Mouse (Mus musculus) heart, embryonic 15.5 days (tissue): ENCODE measurements around the gene Dlg2. TPM values are rescaled to one million over a fixed set of nuclear protein-coding genes. Genes with fewer than 3 reads are reported as not detected.
A peak's percentile ranks its signal among the peaks of the same experiment; 100 is the strongest.

Experiments
- ATAC-seq: fragments of 200-750 bp; cut with Nextera tagmentation; replicated peaks from 2 replicates; pipeline ENCODE4 v1.8.0; 2017; ENCODE audit warnings: low read depth, moderate TSS enrichment; ENCODE audit not compliant: insufficient number of reproducible peaks, insufficient read depth, low FRiP score
- H3K27ac ChIP-seq: fragments of 300-500 bp; sonication (generic); 2 replicates; pipeline ENCODE4 v1.5.1; 2015; ENCODE audit warnings: mild to moderate bottlenecking, inconsistent platforms
- H3K27me3 ChIP-seq: fragments of 300-500 bp; sonication (generic); 2 replicates; pipeline ENCODE4 v1.6.1; 2015; ENCODE audit warnings: inconsistent platforms
- H3K36me3 ChIP-seq: fragments of 300-500 bp; sonication (generic); 2 replicates; pipeline ENCODE4 v1.6.1; 2015; ENCODE audit warnings: mild to moderate bottlenecking, inconsistent platforms
- H3K4me1 ChIP-seq: fragments of 300-500 bp; sonication (generic); replicated peaks from 2 replicates; pipeline ENCODE4 v1.6.1; 2015; ENCODE audit warnings: inconsistent platforms
- H3K4me2 ChIP-seq: fragments of 300-500 bp; sonication (generic); 2 replicates; pipeline ENCODE4 v1.6.1; 2015; ENCODE audit warnings: inconsistent platforms, mild to moderate bottlenecking, moderate library complexity
- H3K4me3 ChIP-seq: fragments of 300-500 bp; sonication (generic); 2 replicates; pipeline ENCODE4 v1.5.1; 2015; ENCODE audit warnings: mild to moderate bottlenecking, inconsistent platforms
- H3K9ac ChIP-seq: fragments of 300-500 bp; sonication (generic); 2 replicates; pipeline ENCODE4 v1.6.1; 2015; ENCODE audit warnings: mild to moderate bottlenecking, inconsistent platforms
- H3K9me3 ChIP-seq: fragments of 300-500 bp; sonication (generic); replicated peaks from 2 replicates; pipeline ENCODE4 v1.6.1; 2016; ENCODE audit warnings: inconsistent platforms
- WGBS: fragments of 180-500 bp; shearing (Covaris S2); methylation state at CpG from one replicate; pipeline ENCODE4 v1.1.7; 2015; ENCODE audit warnings: mixed read lengths; 5-methylcytosine and 5-hydroxymethylcytosine counted together
- polyA plus RNA-seq: library from polyadenylated mRNA; unstranded; fragments of >200 nt; fragmentation: Nextera tagmentation; extraction: Ambion mirVana; gene quantifications from 2 replicates; pipeline ENCODE4 v1.2.1, GENCODE M21; 2015

Gene Dlg2
- polyA plus RNA-seq, 1 experiment from 2014 or later: 6.3 TPM

DNA sequence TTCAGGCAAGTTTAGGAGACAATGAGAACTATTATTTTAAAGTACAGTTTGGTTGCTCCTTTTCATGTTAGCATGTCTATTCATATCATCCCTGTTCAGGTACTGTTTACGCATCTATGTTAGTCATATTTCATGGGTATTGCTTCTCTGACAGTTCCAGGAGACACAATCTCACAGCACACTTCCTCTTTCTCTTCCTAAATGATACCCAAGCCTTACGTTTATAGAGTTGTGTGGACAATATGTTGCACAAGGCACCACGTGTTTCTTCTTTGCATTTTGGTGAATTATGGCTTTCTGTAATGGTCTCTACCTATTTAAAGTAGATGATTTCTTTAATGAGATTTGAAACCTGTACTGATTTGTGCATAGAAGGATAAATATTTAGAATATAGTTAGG is 990.6 kb downstream of the Dlg2 start:
- Histone ChIP-seq H3K4me1 (no peaks in the 10 kb centered on the region), H3K4me3 (no peak overlapping the region), H3K9ac (no peak overlapping the region), H3K27ac (no peak overlapping the region), H3K9me3 (no peaks in the 10 kb centered on the region), H3K27me3 (no peaks in the 10 kb centered on the region), H3K4me2 (no peak overlapping the region), H3K36me3 (no peaks in the 10 kb centered on the region)
- no peak for ATAC-seq
- WGBS: 61% methylated on average over 3 of the region's 3 CpGs

DNA sequence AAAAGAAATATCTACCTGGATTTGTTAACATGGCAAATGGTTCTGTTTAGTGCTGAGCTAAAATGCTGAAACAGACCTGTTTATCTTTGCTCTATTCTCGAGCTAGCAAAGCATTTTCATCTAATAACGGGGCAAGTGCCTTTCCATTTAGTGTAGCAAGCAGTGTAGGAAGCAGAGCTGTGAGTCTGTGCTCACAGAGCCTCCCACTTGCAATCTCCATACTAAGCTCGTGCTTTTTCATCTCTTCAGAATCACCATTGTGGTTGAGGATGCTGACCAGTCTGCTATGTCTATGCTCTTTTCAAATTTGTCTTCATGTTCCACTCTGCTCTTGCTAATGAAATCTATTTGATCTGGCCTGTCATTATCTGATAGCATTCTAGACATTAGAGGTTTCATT is 1002.7 kb downstream of the Dlg2 start:
- ATAC-seq: no peak
- no peaks in the 10 kb centered on the region for H3K9me3 ChIP-seq
- H3K4me1 ChIP-seq: no peaks in the 10 kb centered on the region
- H3K36me3 ChIP-seq: no peaks in the 10 kb centered on the region
- H3K27me3 ChIP-seq: no peaks in the 10 kb centered on the region
- no peak overlapping the region for H3K27ac ChIP-seq
- no peak overlapping the region for H3K9ac ChIP-seq
- WGBS: 43% methylated on average over 3 of the region's 3 CpGs
- no peak overlapping the region for H3K4me2 ChIP-seq
- H3K4me3 ChIP-seq: no peak overlapping the region

DNA sequence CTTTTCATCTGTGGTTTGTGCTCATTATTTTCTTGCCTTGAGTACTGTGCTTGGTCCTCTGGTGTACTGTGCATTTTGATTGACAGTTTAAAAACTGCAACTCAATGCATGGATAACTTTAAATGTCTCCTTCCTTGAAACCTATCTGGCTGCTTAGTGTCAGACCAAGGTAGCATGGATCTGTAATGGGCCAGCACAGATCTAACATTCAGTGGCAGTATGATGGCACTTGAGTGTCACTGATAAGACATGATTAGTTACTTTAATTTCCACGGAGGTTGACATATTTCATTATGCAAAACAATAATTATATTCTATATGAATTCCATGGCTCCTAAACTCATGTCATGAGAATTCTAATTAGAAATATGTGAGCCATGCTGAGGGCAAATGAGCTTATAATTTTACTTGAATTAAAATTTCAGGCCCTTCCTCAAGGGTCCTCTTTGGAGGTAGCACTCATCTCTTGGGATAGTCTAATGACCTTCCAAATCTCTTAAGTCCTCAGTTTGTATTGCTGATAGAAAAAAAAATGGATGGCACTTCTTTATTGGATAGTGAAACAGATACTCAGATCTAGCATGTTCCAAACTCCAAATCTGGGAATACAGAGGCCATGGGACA is 1005.2 kb downstream of the Dlg2 start:
- H3K9me3 ChIP-seq: no peaks in the 10 kb centered on the region
- H3K9ac ChIP-seq: no peak overlapping the region
- ATAC-seq: no peak
- H3K4me2 ChIP-seq: no peak overlapping the region
- H3K27ac ChIP-seq: no peak overlapping the region
- 63% methylated on average over 1 of the region's 1 CpGs for WGBS
- H3K36me3 ChIP-seq: no peaks in the 10 kb centered on the region
- no peaks in the 10 kb centered on the region for H3K4me1 ChIP-seq
- no peaks in the 10 kb centered on the region for H3K27me3 ChIP-seq
- H3K4me3 ChIP-seq: no peak overlapping the region

DNA sequence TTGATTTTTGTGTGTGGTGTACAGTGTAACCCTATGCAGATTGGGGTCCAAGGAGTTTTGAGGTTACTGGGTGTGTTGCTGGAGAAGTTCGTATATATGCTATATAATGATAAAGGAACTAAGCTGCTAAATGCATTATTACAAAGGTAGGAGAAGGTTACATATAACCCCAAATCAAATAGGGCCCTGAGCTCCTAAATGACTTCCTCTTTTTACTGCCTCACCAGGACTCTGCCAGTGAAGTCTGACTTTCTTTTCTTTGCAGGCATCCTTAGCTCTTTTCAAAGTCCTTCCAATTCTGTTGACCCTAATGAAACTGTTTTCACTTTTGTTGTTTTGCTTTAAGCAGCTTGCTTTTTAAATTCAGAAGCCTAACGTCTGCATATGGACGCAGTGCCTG is 1016.8 kb downstream of the Dlg2 start:
- H3K9ac ChIP-seq: no peak overlapping the region
- H3K4me2 ChIP-seq: no peak overlapping the region
- H3K4me1 ChIP-seq: no peaks in the 10 kb centered on the region
- H3K27me3 ChIP-seq: no peaks in the 10 kb centered on the region
- no peak for ATAC-seq
- H3K4me3 ChIP-seq: no peak overlapping the region
- H3K27ac ChIP-seq: no peak overlapping the region
- WGBS: 74% methylated on average over 3 of the region's 3 CpGs
- H3K9me3 ChIP-seq: no peaks in the 10 kb centered on the region
- no peaks in the 10 kb centered on the region for H3K36me3 ChIP-seq

DNA sequence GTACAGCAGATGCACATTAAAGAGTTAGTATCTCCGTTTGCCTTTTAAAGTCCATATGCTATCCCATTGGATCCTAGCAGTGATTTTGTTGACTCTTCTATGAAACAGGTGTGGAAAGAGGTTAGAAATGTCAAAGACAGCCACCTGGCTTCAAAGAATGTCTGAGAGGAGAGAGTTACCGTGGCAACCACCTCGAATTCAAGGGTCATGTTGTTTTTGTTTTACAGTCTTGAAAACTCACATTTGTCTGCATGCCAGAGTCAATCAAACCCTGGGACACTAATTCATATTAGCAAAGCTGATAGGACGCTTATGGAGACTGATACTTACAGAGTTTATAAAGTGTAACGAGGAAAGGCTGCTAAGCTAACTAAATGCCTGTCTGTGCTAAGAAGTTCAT is 1019.1 kb downstream of the Dlg2 start:
- Histone ChIP-seq H3K4me3 (no peak overlapping the region), H3K27ac (no peak overlapping the region), H3K4me2 (no peak overlapping the region), H3K9me3 (no peaks in the 10 kb centered on the region), H3K4me1 (no peaks in the 10 kb centered on the region), H3K36me3 (no peaks in the 10 kb centered on the region), H3K9ac (no peak overlapping the region), H3K27me3 (no peaks in the 10 kb centered on the region)
- ATAC-seq: no peak
- 62% methylated on average over 5 of the region's 5 CpGs for WGBS

DNA sequence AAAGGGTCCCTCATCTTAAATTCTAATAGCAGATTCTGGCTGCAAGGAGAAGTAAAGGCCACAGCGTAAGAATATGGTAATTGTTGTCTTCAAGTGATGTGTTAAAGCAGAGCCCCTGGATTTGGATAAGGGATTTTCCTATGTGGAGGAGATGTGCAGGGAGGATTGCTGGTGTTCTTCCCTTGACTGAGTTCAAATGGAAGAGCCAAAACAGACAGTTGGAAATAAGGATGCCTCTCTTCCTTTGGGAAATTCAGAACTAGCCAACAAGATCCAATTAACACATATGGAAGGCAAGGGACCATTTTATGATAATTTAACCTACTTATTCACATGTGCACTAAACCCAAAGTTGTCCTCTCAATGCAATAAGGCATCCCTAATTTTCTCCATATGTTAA is 1034.6 kb downstream of the Dlg2 start:
- Histone ChIP-seq H3K4me2 (no peak overlapping the region), H3K4me3 (no peak overlapping the region), H3K9ac (no peak overlapping the region), H3K4me1 (no peaks in the 10 kb centered on the region), H3K9me3 (no peaks in the 10 kb centered on the region), H3K27me3 (no peaks in the 10 kb centered on the region), H3K27ac (no peak overlapping the region), H3K36me3 (no peaks in the 10 kb centered on the region)
- no peak for ATAC-seq
- 77% methylated on average over 1 of the region's 1 CpGs for WGBS

DNA sequence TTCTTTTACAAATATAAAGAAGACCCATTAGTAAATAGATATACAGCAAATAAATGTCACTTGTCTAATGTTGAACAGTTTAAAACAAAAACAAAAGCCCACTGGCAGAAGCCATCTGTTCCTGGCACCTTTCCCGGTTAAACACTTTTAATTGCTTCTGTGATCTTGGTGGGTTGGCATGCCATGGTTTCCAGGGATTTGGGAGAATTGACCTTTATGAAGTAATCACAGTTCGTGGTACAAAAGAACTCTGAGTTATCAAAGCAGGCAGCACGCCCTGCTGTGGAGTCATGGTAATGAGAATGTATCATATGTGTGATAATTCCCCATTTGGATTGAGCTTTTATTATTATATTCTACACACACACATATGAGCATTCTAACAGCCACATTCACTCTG is 1038.0 kb downstream of the Dlg2 start:
- Histone ChIP-seq H3K9ac (no peak overlapping the region), H3K4me3 (no peak overlapping the region), H3K36me3 (no peaks in the 10 kb centered on the region), H3K9me3 (no peaks in the 10 kb centered on the region), H3K4me1 (no peaks in the 10 kb centered on the region), H3K27ac (no peak overlapping the region), H3K4me2 (no peak overlapping the region), H3K27me3 (no peaks in the 10 kb centered on the region)
- WGBS: 64% methylated on average over 3 of the region's 3 CpGs
- no peak for ATAC-seq

DNA sequence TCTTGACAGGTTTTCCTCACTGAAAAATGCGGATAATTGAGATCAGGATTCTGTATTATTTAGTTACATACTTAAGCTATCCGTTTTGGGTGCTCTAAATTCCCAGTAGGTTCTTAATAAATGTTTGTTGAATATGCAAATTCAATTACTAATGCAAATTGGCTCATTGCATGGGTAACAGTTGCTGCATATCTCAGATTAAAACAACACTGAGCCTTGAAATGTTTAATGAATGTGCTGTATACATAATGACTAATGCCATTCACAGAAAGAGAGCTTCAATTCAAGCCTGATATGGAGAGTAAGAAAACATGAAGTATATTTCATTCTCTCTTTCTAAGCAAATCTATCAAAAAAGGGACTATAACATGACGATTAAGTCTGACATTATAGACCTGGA is 1039.8 kb downstream of the Dlg2 start:
- no peaks in the 10 kb centered on the region for H3K36me3 ChIP-seq
- no peak overlapping the region for H3K27ac ChIP-seq
- H3K9ac ChIP-seq: no peak overlapping the region
- no peaks in the 10 kb centered on the region for H3K27me3 ChIP-seq
- H3K4me2 ChIP-seq: no peak overlapping the region
- no peak overlapping the region for H3K4me3 ChIP-seq
- H3K4me1 ChIP-seq: no peaks in the 10 kb centered on the region
- no peaks in the 10 kb centered on the region for H3K9me3 ChIP-seq
- no peak for ATAC-seq
- WGBS: 65% methylated on average over 3 of the region's 3 CpGs

DNA sequence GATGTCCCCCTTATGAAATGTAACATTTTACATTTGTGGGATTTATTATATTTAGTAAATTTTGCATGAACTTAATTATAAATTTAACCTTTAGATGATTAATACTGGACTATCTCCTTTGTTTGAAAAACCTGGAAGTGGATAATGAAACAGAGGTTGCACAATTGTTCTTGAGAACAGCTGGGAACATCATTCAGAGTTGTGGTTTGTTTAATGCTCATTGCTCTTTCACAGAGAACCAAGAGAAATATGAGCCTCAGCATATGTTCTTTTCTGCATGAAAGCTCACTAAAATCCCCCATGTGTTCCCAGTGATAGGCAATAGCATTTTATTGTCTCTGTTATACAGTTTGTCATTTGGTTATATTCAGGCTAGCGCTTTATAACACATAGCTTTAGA is 1049.4 kb downstream of the Dlg2 start:
- H3K4me3 ChIP-seq: no peak overlapping the region
- H3K9me3 ChIP-seq: no peaks in the 10 kb centered on the region
- no peak overlapping the region for H3K27ac ChIP-seq
- H3K4me1 ChIP-seq: no peaks in the 10 kb centered on the region
- no peak overlapping the region for H3K9ac ChIP-seq
- no peak overlapping the region for H3K4me2 ChIP-seq
- ATAC-seq: no peak
- WGBS: 88% methylated on average over 1 of the region's 1 CpGs
- H3K36me3 ChIP-seq: no peaks in the 10 kb centered on the region
- H3K27me3 ChIP-seq: no peaks in the 10 kb centered on the region

DNA sequence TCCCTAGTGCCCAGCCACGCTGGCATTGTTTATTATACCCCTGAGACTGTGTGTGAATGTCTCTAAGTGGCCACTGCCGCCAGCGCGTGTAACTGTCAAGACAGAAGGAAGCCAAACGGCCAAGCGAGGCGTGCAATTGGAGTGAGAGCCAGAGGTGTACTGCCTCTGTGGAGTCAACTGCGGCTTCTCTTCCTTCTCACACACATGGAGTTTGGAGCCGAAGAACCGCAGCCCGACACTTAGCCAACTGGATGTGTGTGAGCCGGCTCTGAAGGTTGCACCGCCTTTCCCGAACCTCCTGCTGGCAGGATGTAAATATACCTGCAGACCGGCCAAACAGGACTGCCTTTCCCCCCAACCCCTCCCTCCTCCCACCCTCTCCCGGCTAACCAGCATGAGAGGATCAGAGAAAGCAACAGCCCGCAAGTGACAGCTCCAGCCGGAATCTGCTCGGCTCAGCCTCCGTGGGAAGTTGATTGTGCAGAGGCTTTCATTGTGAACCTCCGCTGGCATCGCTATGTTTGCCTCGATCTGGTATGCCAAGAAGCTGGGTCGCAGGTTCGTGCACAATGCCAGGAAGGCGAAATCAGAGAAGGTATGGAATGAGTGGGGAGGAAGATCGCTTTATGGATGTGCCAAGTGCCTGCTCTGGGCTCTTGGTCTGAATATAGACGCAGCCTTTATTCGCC is 1066.3 kb downstream of the Dlg2 start:
- 2% methylated on average over 29 of the region's 29 CpGs for WGBS
- no peaks in the 10 kb centered on the region for H3K27me3 ChIP-seq
- no peaks in the 10 kb centered on the region for H3K36me3 ChIP-seq
- peak overlapping the region; percentile 46 for H3K4me3 ChIP-seq
- H3K9me3 ChIP-seq: no peaks in the 10 kb centered on the region
- no peak overlapping the region for H3K27ac ChIP-seq
- peak overlapping the region; percentile 83 for H3K4me2 ChIP-seq
- peaks cover 9% of the 10 kb centered on the region for H3K4me1 ChIP-seq
- 0 out of 2 replicates have a peak overlapping the region, but pooled peaks have one; percentile 17 for H3K9ac ChIP-seq
- ATAC-seq: 0 out of 2 replicates have a peak, but pooled peaks have one; percentile 14

DNA sequence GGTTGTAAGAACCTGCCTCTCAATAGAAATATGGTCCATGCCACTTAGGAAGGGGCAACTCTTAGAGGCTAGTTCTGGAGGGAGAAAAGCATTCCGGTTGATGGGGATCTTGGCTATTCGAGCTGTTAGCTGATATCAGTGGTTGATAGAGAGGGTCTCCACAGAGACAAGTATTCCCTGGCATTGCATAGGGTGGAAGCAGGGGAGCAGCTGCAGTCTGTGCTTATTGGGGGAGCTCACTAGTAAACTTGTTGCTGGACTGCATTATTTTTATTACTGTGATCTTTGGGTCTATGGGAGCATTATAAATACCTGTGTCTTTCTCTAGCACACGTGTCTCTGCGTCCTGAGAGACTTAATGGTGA is 1066.8 kb downstream of the Dlg2 start:
- WGBS: 34% methylated on average over 4 of the region's 4 CpGs
- Histone ChIP-seq H3K4me3 (peak overlapping the region; percentile 46), H3K36me3 (no peaks in the 10 kb centered on the region), H3K9ac (no peak overlapping the region), H3K4me1 (peaks cover 9% of the 10 kb centered on the region), H3K27me3 (no peaks in the 10 kb centered on the region), H3K4me2 (peak overlapping the region; percentile 83), H3K27ac (no peak overlapping the region), H3K9me3 (no peaks in the 10 kb centered on the region)
- no peak for ATAC-seq

DNA sequence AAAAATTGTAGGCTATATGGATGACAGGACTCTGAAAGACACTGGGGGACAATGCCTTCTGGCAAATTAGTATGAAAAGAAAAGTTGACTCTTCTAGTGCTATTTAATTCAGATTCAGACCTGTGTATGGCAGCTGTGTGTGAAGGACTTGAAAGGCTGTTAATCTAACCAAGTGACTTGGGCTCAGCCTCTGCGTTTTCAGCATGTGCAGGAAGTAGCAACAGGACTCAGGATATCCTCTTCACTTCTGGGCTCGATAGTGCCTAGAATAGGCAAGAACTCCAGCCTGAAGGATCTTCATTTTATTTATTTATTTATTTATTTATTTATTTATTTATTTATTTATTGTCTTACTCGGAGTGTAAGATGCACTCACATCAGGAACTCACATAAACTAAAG is 1068.1 kb downstream of the Dlg2 start:
- Histone ChIP-seq H3K9me3 (no peaks in the 10 kb centered on the region), H3K4me3 (no peak overlapping the region), H3K27ac (no peak overlapping the region), H3K27me3 (no peaks in the 10 kb centered on the region), H3K36me3 (no peaks in the 10 kb centered on the region), H3K4me1 (peaks cover 9% of the 10 kb centered on the region), H3K4me2 (no peak overlapping the region), H3K9ac (no peak overlapping the region)
- no peak for ATAC-seq
- 53% methylated on average over 3 of the region's 3 CpGs for WGBS
